Mouse (Mus musculus): ENCODE measurements around the gene Ftcd.

DNA sequence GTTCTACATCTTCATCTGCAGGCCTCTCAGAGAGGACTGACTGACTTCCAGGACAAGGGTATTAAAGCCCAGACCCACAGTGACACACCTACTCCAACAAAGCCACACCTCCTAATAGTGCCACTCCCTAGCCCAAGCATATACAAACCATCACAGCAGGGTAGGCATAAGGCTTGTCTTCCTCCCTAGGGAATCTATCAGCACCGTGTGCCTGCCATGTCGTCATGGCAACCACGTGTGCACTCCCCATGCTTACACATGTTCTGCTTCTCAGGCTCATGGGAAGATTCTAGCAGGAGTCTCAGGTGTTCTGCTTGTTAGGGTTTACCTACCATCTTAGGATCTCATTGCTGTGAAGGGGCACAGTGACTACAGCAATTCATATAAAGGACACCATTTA, 23.9 kb upstream of the Ftcd start:
- no peak for TF ChIP-seq CTCF (IDR thresholded peaks at IDR 0.05; ENCODE audit: low read depth)
- no peak for TF ChIP-seq EP300 (optimal IDR thresholded peaks at IDR 0.05)

Data from stomach, postnatal 0 days (tissue).